Mouse (Mus musculus): ENCODE measurements around the gene Zfp609.

Zfp609 gene

DNA sequence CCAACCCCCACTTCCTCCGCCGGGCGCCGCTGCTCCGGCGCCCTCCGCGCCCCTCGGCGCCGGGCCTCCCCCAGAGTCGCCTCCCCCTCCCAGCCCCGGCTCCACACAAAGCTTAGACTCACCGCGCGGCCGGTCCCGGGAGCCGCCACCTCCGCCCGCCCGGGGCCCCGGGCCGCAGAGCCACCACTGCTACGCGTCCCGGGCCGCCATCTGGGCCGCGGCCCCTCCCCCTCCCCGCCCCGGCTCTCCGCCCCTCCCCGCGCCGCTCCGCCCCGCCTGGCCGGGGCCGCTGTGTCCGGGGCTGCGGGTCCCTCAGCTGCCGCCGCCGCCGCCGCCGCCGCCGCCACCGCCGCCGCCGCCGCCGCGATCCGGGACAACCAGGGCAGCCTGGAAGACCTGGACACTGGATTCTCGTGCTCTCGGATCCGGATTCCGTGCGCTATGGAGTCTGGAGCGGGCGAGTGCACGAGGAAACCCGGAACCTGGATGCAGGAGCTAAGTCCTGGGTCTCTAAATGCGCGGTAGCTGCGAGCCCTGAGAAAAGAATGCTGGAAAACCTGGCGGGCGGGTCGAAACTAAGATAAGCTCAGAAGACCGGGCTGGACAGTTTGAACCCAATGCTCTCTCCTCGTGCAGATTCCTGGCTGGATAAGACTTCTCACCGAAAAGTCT is at the start of gene Zfp609:
Gene Zfp609, minus strand, starts transcription at position 221 of the 672 bp plus-strand sequence.
- peak; percentile 91 for DNase-seq

DNA sequence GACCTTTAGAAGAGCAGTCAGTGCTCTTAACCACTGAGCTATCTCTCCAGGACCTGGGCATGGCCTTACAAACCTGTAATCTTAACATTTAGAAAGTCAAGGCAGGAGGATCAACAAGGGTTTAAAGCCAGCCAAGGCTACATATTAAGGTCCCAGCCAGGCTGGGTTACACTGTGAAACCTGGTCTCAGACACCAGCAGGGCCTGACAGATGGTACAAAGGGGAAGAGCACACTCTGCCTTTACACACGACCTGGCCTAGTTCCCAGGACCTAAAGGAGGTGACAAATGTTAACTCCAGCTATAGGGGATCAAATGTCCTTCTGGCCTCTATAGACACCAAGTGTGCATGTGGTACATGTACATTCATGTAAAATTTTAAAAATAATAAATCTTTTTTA is 32.3 kb upstream of the Zfp609 start:
- no peak for DNase-seq

GRCm38 (mm10) chr9:65850203-65850602 is 22.8 kb upstream of the Zfp609 start:
- no peak for DNase-seq

- no peak for DNase-seq
Measured at GRCm38 (mm10) chr9:65848154-65848553, 20.8 kb upstream of the Zfp609 start.

DNA sequence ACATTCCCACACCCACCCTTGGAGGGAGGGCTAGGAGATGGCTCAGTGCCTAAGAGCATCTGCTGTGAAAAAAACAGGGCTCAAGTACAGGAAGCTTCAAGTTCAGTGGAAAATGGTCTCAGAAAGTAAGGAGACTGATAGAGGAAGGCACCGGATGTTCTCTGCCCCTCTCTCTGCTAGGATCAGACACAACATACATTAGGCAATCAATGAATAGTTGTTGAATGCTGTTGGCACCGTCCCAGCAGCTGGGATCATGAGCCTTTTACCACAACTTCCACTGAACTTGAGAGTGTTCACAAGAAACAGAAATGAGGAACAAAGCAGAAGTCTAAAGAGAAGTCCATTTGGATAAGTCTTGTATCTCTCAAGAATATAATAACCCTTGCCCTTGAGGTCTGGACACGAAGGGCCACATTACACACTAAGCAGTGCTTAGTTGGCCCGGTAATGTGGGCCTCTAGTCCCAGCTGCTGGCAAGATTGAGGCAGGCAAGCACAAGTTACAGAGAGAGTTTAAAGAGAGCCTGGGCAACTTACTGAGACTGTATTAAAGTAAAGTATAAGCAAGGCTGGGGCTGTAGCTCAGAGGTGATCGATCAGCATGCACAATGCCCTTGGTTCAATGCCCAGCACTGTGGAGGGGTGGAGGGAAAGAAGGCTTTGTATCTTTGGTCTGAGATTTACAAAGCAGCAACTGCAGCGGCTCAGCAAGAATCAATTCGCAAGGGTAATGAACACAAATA is 17.2 kb upstream of the Zfp609 start:
- DNase-seq, result no peak

DNA sequence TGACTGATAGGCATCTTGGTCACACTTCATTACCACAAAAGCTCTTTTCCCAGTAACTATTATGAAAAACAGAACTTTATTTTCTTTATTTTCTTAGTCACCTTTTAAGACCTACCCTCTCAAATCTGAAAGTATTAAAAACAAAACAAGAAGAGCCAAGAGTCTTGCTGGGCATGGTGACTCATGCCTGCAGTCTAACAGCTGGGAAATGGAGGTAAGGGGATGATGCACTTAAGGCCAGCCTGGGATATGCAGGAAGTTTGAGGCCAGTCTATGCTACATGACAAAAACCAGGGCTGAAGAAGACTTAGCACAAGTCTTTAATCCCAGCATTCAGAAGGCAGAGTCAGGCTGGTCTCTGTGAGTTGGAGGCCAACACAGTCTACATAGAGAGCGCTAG is 12.5 kb upstream of the Zfp609 start:
- DNase-seq, result no peak

- DNase-seq, result no peak
Measured at GRCm38 (mm10) chr9:65836916-65837315, 9.6 kb upstream of the Zfp609 start.

DNA sequence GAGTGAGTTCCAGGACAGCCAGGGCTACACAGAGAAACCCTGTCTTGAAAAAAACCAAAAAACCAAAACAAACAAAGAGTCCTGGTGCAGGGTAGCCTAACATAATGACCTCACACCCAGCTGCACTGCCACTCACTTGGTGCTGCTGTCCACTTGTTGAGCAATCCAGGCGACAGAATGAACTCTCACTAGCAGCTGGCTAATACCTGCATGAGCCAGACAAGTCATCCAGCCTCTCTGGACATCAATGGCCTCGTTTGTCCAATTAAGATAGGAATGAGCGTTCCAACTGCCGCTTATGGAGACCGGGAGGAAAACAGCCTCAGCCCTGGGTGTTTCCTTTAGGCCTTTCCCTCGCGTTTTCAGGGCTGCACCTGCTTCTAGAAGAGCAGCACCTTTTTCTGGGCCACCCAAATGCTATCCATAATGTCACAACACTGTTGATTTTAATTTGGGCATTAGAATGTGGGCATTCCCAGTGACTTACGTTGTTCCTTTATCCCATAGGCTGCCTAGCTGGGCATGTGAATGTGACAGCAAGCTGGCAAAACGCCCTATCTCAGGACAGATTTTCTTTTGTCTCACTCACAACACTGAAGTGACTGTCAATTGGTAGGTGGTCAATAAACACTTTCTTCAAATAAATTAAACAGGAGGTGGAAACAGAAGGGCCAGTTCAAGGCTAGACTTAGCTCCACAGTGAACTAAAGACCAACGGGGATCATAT is 7.4 kb upstream of the Zfp609 start:
- no peak for DNase-seq

- DNase-seq, result no peak
Measured at GRCm38 (mm10) chr9:65833640-65834039, 6.3 kb upstream of the Zfp609 start.

DNA sequence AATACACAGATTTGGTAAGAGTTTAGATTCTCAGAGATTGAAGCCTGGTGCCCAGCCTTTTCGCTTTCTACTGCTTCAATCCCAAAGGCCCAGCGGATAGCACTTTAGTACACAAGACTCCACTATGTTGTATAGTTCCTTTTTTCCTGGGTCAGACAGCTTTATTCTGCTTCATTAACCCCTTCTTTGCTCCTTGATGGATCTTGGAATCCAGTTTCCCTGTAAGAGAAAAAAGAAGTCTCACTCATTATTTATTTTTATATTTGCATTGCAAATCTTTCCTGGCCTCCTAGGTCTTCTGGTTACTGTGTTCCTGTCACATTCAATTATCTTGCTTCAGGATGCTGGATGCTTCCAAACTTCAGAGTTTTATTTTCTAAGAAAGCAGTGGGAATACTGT is 5.9 kb upstream of the Zfp609 start:
- no peak for DNase-seq

GRCm38 (mm10) chr9:65832041-65832440 is 4.7 kb upstream of the Zfp609 start:
- DNase-seq, result no peak

- DNase-seq, result no peak
Measured at GRCm38 (mm10) chr9:65831164-65831563, 3.8 kb upstream of the Zfp609 start.

DNA sequence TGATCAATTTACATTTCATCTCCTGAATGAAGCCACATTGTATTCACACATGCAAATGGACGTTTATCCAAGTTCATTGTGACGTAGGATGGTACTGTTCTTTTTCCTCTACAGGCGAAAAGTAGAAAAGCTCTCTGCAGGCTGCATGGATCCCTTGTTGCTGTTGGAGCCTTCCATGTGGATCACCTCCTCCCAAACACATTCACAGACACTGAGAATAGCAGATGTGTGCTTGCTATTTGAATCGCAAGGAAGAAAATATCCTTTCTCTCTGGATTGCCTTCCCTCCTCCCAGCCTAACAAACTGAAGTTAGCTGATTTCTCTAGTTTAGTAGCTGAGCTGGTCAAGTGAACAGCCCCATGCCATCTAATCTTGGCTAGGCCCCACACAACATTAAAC is 2.9 kb upstream of the Zfp609 start:
- no peak for DNase-seq

DNA sequence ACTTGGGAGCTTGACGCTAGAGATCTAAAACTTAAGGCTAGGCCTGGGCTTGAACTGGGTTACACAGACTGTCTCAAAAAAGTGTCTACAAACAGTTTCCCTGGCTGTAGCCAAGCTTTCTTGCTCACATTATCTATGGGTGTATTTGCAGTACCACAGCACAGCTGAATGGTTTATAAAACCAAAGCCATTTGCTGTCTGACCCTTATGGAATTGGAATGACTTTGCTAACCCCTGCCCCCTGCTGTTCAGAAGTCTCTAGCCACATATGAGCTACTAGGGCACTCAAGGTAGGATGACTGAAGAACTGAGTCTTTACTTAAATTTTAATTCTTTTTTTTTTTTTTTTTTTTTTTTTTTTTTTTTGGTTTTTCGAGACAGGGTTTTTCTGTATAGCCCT is 2.0 kb upstream of the Zfp609 start:
- peak; percentile 61 for DNase-seq

DNA sequence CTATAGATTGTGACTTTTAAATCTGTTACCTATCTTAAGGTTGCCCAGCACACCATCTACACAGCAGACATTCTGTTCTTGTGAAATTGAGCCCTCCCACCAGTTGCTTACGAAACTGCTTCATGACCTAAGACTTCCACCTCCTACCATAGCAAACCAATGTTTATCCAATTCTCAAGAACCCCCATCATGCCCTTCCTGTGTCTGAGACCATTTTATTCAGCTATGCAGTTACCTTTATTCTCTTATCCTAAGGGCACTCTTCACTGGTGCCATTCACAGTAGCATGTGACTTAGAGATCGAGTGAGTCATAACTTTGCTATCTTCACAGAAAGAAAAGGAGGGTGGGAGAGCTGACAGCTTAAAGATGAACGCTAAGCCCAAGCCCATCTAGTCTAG is 1.1 kb upstream of the Zfp609 start:
- no peak for DNase-seq

DNA sequence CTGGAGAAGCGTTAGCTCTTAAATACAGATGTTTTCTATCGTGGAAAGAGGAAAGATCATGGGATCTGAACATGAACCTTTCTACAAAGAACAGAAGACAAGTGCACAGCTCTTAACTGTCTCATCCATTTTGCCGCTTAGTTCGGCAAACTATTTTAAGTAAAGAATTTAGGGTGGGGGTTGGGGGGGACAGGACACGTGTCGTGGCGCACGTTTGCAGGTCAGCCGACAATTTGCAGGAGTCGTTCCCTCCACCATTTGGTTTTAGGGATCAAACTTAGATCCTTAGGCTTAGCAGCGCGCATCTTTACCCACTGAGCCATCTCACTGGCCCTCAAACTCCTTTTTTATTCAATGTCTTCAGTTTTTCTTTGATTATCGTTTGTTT is 646 bp upstream of the Zfp609 start:
- peak; percentile 9 for DNase-seq

DNA sequence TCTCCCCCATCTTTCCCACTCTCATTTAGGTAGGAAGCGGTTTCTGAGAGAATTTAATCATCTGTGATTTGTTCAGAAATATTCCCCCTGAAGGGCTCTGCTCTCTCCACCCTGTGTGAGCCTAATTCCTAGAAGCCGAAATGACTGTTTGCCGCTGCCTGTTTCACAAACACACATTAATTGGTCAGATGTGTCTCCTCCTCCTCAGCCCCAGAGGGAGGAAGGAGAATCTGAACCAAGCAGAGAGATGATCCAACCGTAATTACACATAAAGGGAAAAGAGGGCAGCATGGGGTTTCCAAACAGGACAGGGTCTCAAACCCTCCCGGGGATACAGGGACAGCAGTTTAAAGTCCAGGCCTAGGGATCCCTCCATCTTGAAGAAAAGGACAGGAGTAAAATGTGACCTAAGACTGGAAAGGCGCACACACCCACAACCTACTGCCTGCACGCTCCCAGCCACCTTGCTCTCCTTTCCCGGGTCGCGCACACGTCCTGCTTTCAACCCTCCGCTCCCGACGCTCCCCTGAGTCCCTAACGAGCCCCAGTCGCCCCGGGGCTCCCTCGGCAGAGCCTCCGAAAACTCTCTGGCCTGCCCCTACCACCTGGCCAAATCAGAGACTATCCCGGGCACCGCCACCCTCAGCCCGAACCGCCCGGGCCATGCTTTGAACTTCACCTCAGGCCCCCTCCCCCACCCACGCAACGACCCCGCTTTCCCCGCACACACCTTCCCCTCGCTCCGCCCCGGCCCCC is 598 bp downstream of the Zfp609 start:
- peak; percentile 68 for DNase-seq

DNA sequence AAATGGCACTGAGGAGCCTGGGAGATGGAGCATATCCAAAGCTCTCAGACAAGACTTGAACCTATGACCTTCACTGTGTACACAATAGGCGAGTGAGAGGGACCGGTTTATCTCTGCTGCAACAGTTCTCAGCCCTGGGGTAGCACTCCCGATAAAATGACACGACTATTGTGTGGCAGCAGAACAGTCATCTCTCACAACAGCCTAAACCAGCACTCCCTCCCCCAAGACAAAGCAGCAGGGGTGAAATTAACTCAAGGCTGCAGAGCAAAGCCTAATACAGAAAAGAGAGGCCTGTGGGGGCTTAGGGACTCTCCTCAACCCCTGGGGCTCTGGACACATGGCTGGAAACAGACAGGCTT is 1.2 kb downstream of the Zfp609 start:
- peak; percentile 6 for DNase-seq

GRCm38 (mm10) chr9:65823716-65824462 is 3.5 kb downstream of the Zfp609 start:
- no peak for DNase-seq

GRCm38 (mm10) chr9:65822011-65822410 is 5.4 kb downstream of the Zfp609 start:
- DNase-seq, result no peak

GRCm38 (mm10) chr9:65820301-65820700 is 7.1 kb downstream of the Zfp609 start:
- DNase-seq, result no peak

DNA sequence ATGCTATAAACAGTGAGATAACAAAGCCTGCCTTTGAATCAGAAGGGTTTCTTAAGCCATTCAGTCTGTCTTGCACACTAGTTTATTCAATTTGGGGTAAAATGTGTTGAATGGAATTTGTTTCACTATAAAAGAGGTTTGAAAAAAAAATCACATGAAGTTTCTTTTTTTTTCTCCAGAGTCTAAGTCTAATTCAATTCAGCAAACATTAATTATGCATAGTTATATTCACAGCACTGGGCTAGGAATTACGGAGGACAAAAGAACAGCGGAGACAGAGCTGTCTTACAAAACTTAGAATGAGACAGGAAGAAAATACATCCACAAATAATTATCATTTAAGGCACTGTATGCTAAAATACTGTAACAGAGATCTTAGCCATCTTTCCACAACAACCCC is 9.0 kb downstream of the Zfp609 start:
- no peak for DNase-seq

- no peak for DNase-seq
Measured at GRCm38 (mm10) chr9:65812841-65813240, 14.5 kb downstream of the Zfp609 start.

Measured in thymus, postnatal 14 days (tissue).